Mouse (Mus musculus) MEL (cell line): ENCODE data around the gene Zfp575. TPM values are rescaled to one million over a fixed set of nuclear protein-coding genes. Genes with fewer than 3 reads are reported as not detected.

Source experiments
- DNase-seq: peaks from one replicate; pipeline ENCODE4 v3.0.0; 2011; ENCODE audit warnings: low read depth, low spot score
- H3K27ac ChIP-seq: 2 replicates; pipeline ENCODE4 v1.5.1; 2012; ENCODE audit warnings: low read depth, mild to moderate bottlenecking, control low read depth, low read length, moderate library complexity; ENCODE audit not compliant: control insufficient read depth
- H3K27me3 ChIP-seq, 2 experiments: fragments of 150-350 bp in 1 of 2; sonication (generic) in 1 of 2; 2 replicates each; pipeline ENCODE4 v1.6.1; 2012; ENCODE audit warnings: low read length in 2 of 2, mild to moderate bottlenecking in 2 of 2, improper control_type of control experiment in 1 of 2, moderate library complexity in 1 of 2; ENCODE audit not compliant: insufficient read depth in 2 of 2, control insufficient read depth in 1 of 2
- H3K36me3 ChIP-seq, 2 experiments: 2 replicates each; pipeline ENCODE4 v1.6.1; 2012 to 2014; ENCODE audit warnings: low read length in 2 of 2, improper control_type of control experiment in 1 of 2, inconsistent platforms in 1 of 2, mild to moderate bottlenecking in 1 of 2; ENCODE audit not compliant: insufficient read depth in 2 of 2, control insufficient read depth in 1 of 2
- H3K4me1 ChIP-seq, 2 experiments: fragments of 150-350 bp in 1 of 2; sonication (generic) in 1 of 2; 2 replicates each; pipeline ENCODE4 v1.6.1; 2012; ENCODE audit warnings: low read length in 2 of 2, improper control_type of control experiment in 1 of 2, mild to moderate bottlenecking in 1 of 2; ENCODE audit not compliant: insufficient read depth in 2 of 2, control insufficient read depth in 1 of 2
- H3K4me3 ChIP-seq, 2 experiments: fragments of 150-350 bp in 1 of 2; sonication (generic) in 1 of 2; 2 replicates each; pipeline ENCODE4 v1.5.1; 2012; ENCODE audit warnings: low read depth in 2 of 2, low read length in 2 of 2, mild to moderate bottlenecking in 2 of 2, moderate library complexity in 2 of 2, control low read depth in 1 of 2, improper control_type of control experiment in 1 of 2; ENCODE audit not compliant: control insufficient read depth in 1 of 2, insufficient read depth in 1 of 2
- H3K79me2 ChIP-seq: 2 replicates; pipeline ENCODE4 v1.6.1; 2012; ENCODE audit warnings: mild to moderate bottlenecking, low read length, moderate library complexity; ENCODE audit not compliant: control insufficient read depth, poor library complexity, insufficient read depth
- H3K9ac ChIP-seq: 2 replicates; pipeline ENCODE4 v1.6.1; 2012; ENCODE audit warnings: low read depth, mild to moderate bottlenecking, control low read depth, low read length, moderate library complexity; ENCODE audit not compliant: control insufficient read depth, poor library complexity, severe bottlenecking
- H3K9me3 ChIP-seq: fragments of 150-350 bp; sonication (generic); replicated peaks from 2 replicates; pipeline ENCODE4 v1.6.1; 2012; ENCODE audit warnings: mild to moderate bottlenecking, low read length, improper control_type of control experiment, moderate library complexity; ENCODE audit not compliant: insufficient read depth
- BHLHE40 ChIP-seq: IDR thresholded peaks from 2 replicates; pipeline ENCODE4 v1.6.1; 2012; ENCODE audit warnings: low read depth, mild to moderate bottlenecking, inconsistent platforms, low read length, improper control_type of control experiment, borderline replicate concordance
- CHD1 ChIP-seq: IDR thresholded peaks from 2 replicates; pipeline ENCODE4 v1.6.1; 2012; ENCODE audit warnings: low read depth, mild to moderate bottlenecking, inconsistent platforms, low read length, improper control_type of control experiment
- CTCF ChIP-seq, 3 experiments: IDR thresholded peaks in 2 of 3; conservative IDR thresholded peaks in 1 of 3; 2 replicates each; pipeline ENCODE4 v1.5.1; 2011 to 2012; ENCODE audit warnings: low read length in 3 of 3, low read depth in 2 of 3, mild to moderate bottlenecking in 2 of 3, improper control_type of control experiment in 1 of 3, inconsistent platforms in 1 of 3, mixed read lengths in 1 of 3, moderate library complexity in 1 of 3; ENCODE audit not compliant: control insufficient read depth in 1 of 3, insufficient read depth in 1 of 3, poor library complexity in 1 of 3, severe bottlenecking in 1 of 3
- E2F4 ChIP-seq: IDR thresholded peaks from 2 replicates; pipeline ENCODE4 v1.6.1; 2011; ENCODE audit warnings: low read depth, low read length, improper control_type of control experiment, borderline replicate concordance
- GABPA ChIP-seq: IDR thresholded peaks from 2 replicates; pipeline ENCODE4 v1.6.1; 2012; ENCODE audit warnings: low read depth, mild to moderate bottlenecking, inconsistent platforms, low read length, improper control_type of control experiment, moderate library complexity
- JUND ChIP-seq: IDR thresholded peaks from 2 replicates; pipeline ENCODE4 v1.6.1; 2011; ENCODE audit warnings: low read depth, mild to moderate bottlenecking, improper control_type of control experiment, low read length
- MAFK ChIP-seq: IDR thresholded peaks from 2 replicates; pipeline ENCODE4 v1.6.1; 2011; ENCODE audit warnings: low read depth, mild to moderate bottlenecking, low read length, improper control_type of control experiment, borderline replicate concordance
- MAX ChIP-seq: IDR thresholded peaks from 2 replicates; pipeline ENCODE4 v1.6.1; 2011; ENCODE audit warnings: low read length, improper control_type of control experiment
- MEF2A ChIP-seq: IDR thresholded peaks from 2 replicates; pipeline ENCODE4 v1.6.1; 2014; ENCODE audit warnings: low read depth, mild to moderate bottlenecking, inconsistent platforms, low read length, improper control_type of control experiment; ENCODE audit not compliant: poor library complexity, insufficient replicate concordance, severe bottlenecking; ENCODE audit errors: extremely low read depth
- MYB ChIP-seq: IDR thresholded peaks from 2 replicates; pipeline ENCODE4 v1.6.1; 2011; ENCODE audit warnings: mild to moderate bottlenecking, low read depth, low read length, improper control_type of control experiment
- MYC ChIP-seq: IDR thresholded peaks from 2 replicates; pipeline ENCODE4 v1.6.1; 2011; ENCODE audit warnings: low read depth, mild to moderate bottlenecking, low read length, improper control_type of control experiment, moderate library complexity
- NRF1 ChIP-seq: IDR thresholded peaks from 2 replicates; pipeline ENCODE4 v1.6.1; 2014; ENCODE audit warnings: low read depth, mild to moderate bottlenecking, inconsistent platforms, low read length, improper control_type of control experiment, moderate library complexity; ENCODE audit not compliant: poor library complexity, insufficient read depth, severe bottlenecking
- RCOR1 ChIP-seq: IDR thresholded peaks from 2 replicates; pipeline ENCODE4 v1.6.1; 2012; ENCODE audit warnings: low read depth, mild to moderate bottlenecking, inconsistent platforms, low read length, improper control_type of control experiment
- SIN3A ChIP-seq: IDR thresholded peaks from 2 replicates; pipeline ENCODE4 v1.6.1; 2012; ENCODE audit warnings: low read length, improper control_type of control experiment, inconsistent platforms
- SMC3 ChIP-seq: IDR thresholded peaks from 2 replicates; pipeline ENCODE4 v1.6.1; 2011; ENCODE audit warnings: low read depth, low read length, improper control_type of control experiment
- TBP ChIP-seq: IDR thresholded peaks from 2 replicates; pipeline ENCODE4 v1.8.0; 2011; ENCODE audit warnings: low read depth, low read length, improper control_type of control experiment
- TCF12 ChIP-seq: IDR thresholded peaks from 2 replicates; pipeline ENCODE4 v1.6.1; 2014; ENCODE audit warnings: low read depth, mild to moderate bottlenecking, inconsistent platforms, low read length, improper control_type of control experiment, moderate library complexity
- USF1 ChIP-seq: IDR thresholded peaks from 2 replicates; pipeline ENCODE4 v1.6.1; 2014; ENCODE audit warnings: low read depth, mild to moderate bottlenecking, inconsistent platforms, low read length, improper control_type of control experiment, moderate library complexity
- ZKSCAN1 ChIP-seq: IDR thresholded peaks from 2 replicates; pipeline ENCODE4 v1.6.1; 2012; ENCODE audit warnings: low read depth, mild to moderate bottlenecking, inconsistent platforms, low read length, improper control_type of control experiment, moderate library complexity
- ZNF384 ChIP-seq: IDR thresholded peaks from 2 replicates; pipeline ENCODE4 v1.6.1; 2012; ENCODE audit warnings: low read depth, mild to moderate bottlenecking, inconsistent platforms, low read length, improper control_type of control experiment
- polyA plus RNA-seq, 2 experiments: library from polyadenylated mRNA; stranded (reverse) in 1 of 2; unstranded in 1 of 2; fragments of >175 nt in 1 of 2; fragments of >200 nt in 1 of 2; gene quantifications; 2 replicates each; pipeline versions ENCODE4 v1.2.1 to v1.2.4; 2012; ENCODE audit warnings: low replicate concordance in 2 of 2, low read depth in 1 of 2; ENCODE audit not compliant: insufficient read length in 2 of 2, insufficient read depth in 1 of 2, missing spikeins in 1 of 2
- total RNA-seq: library from RNA; depleted of rRNA; stranded (reverse); fragments of 300-350 nt; gene quantifications from 2 replicates; pipeline ENCODE4 v1.2.3, GENCODE M21; 2012

Gene Zfp575
- total and polyA plus RNA-seq, 3 experiments: 0.50 to 0.58 TPM; not detected in 1

GRCm38 (mm10) chr7:24563837-24564206 lies 23.6 kb downstream of the Zfp575 start:
- Histone ChIP-seq H3K9me3 (no peaks in the 10 kb centered on the region), H3K27me3 (no peaks in the 10 kb centered on the region), H3K79me2 (no peaks in the 10 kb centered on the region), H3K4me1 (no peaks in the 10 kb centered on the region), H3K27ac (no peak overlapping the region), H3K9ac (no peak overlapping the region), H3K36me3 (peaks cover 0 to 3% of the 10 kb centered on the region in 2 experiments; a peak in 2 of 4 replicates), H3K4me3 (no peak overlapping the region)
- no peak for DNase-seq
- TF ChIP-seq MEF2A: no peak
- no peak for TF ChIP-seq RCOR1
- TF ChIP-seq ZNF384: no peak
- TF ChIP-seq SIN3A: no peak
- TF ChIP-seq MAX: no peak
- no peak for TF ChIP-seq NRF1
- no peak for TF ChIP-seq MAFK
- no peak for TF ChIP-seq ZKSCAN1
- TF ChIP-seq CTCF (IDR thresholded peaks at IDR 0.05 in 2 of 3, conservative IDR thresholded peaks at IDR 0.05 in 1 of 3; ENCODE audit: control insufficient read depth in 1 of 3, insufficient read depth in 1 of 3, low read depth in 2 of 3, low read length in 3 of 3, poor library complexity in 1 of 3, severe bottlenecking in 1 of 3): no peak
- no peak for TF ChIP-seq TBP
- TF ChIP-seq USF1: no peak
- TF ChIP-seq MYB: no peak
- TF ChIP-seq E2F4: no peak
- TF ChIP-seq MYC: no peak
- no peak for TF ChIP-seq JUND
- TF ChIP-seq SMC3: no peak
- TF ChIP-seq BHLHE40: no peak
- TF ChIP-seq GABPA: no peak

- Histone ChIP-seq H3K79me2 (no peaks in the 10 kb centered on the region), H3K4me3 (no peak overlapping the region), H3K9me3 (no peaks in the 10 kb centered on the region), H3K9ac (no peak overlapping the region), H3K27me3 (no peaks in the 10 kb centered on the region)
- DNase-seq: no peak
- TF ChIP-seq TCF12: no peak
- TF ChIP-seq CHD1: no peak
- TF ChIP-seq USF1: no peak
- TF ChIP-seq, all 39 proteins: peak for 0
- Histone ChIP-seq H3K36me3 (peaks cover 0 to 3% of the 10 kb centered on the region in 2 experiments; a peak in 2 of 4 replicates), H3K27ac (no peak overlapping the region), H3K4me1 (no peaks in the 10 kb centered on the region)
Observed at GRCm38 (mm10) chr7:24563191-24563836, 24.1 kb downstream of the Zfp575 start.
